Mouse (Mus musculus) embryo, embryonic 9.5 days (tissue): ENCODE results near the gene Trim8.

Experiments
- DNase-seq: peaks from one replicate; pipeline ENCODE4 v3.0.0-alpha.2; 2017; ENCODE audit errors: extremely low spot score

Gene Trim8

GRCm38 (mm10) chr19:46553541-46553955 is 52.0 kb downstream of the Trim8 start:
- DNase-seq = no peak

- no peak for DNase-seq
These were observed 56.5 kb downstream of the Trim8 start for GRCm38 (mm10) chr19:46558009-46558408.

GRCm38 (mm10) chr19:46558631-46559030 is 57.1 kb downstream of the Trim8 start:
- DNase-seq = no peak

- DNase-seq = peak; percentile 37
These were observed 60.6 kb downstream of the Trim8 start for GRCm38 (mm10) chr19:46562132-46562531.

- no peak for DNase-seq
These were observed 61.3 kb downstream of the Trim8 start for GRCm38 (mm10) chr19:46562581-46563515.

- DNase-seq = no peak
These were observed 62.1 kb downstream of the Trim8 start for GRCm38 (mm10) chr19:46563603-46564002.

GRCm38 (mm10) chr19:46564043-46564462 is 62.6 kb downstream of the Trim8 start:
- no peak for DNase-seq
